Mouse (Mus musculus): ENCODE measurements around the gene Scnn1a. TPM values are rescaled to one million over a fixed set of nuclear protein-coding genes. Genes with fewer than 3 reads are reported as not detected.
A peak's percentile ranks its signal among the peaks of the same experiment; 100 is the strongest.

Gene Scnn1a
- polyA plus RNA-seq, 1 experiment from 2014 or later: 1.00 TPM

- H3K9me3 ChIP-seq (ENCODE audit: control insufficient read depth, low read length): no peaks in the 10 kb centered on the region
- H3K36me3 ChIP-seq (ENCODE audit: control insufficient read depth, insufficient read depth, low read length): no peaks in the 10 kb centered on the region
- no peak overlapping the region for H3K4me3 ChIP-seq (ENCODE audit: control insufficient read depth in 1 of 2, insufficient read depth in 1 of 2, low read depth in 1 of 2, low read length in 2 of 2)
- 64% methylated on average over 15 of the region's 15 CpGs for WGBS
- H3K9ac ChIP-seq (ENCODE audit: low read length): no peak overlapping the region
- no peak overlapping the region for H3K4me2 ChIP-seq (ENCODE audit: low read length)
- no peak overlapping the region for H3K27ac ChIP-seq (replicated peaks in 1 of 2; ENCODE audit: control insufficient read depth in 1 of 2, insufficient read depth in 1 of 2, low read depth in 2 of 2, low read length in 2 of 2)
- H3K4me1 ChIP-seq (ENCODE audit: control insufficient read depth in 2 of 2, insufficient read depth in 2 of 2, low read length in 2 of 2): peaks cover 6 to 10% of the 10 kb centered on the region in 2 experiments; a peak in 3 of 4 replicates
- H3K27me3 ChIP-seq (ENCODE audit: control insufficient read depth, insufficient read depth, low read length): peaks cover 43% of the 10 kb centered on the region
- no peak for ATAC-seq (ENCODE audit: insufficient number of reproducible peaks, insufficient read depth, low FRiP score, low read depth)
These were observed 1.2 kb upstream of the Scnn1a start for GRCm38 (mm10) chr6:125318981-125319918.

GRCm38 (mm10) chr6:125319919-125320296 lies 551 bp upstream of the Scnn1a start:
- ATAC-seq (ENCODE audit: insufficient number of reproducible peaks, insufficient read depth, low FRiP score, low read depth): no peak
- H3K27me3 ChIP-seq (ENCODE audit: control insufficient read depth, insufficient read depth, low read length): peaks cover 43% of the 10 kb centered on the region

GRCm38 (mm10) chr6:125321114-125321855 lies 826 bp downstream of the Scnn1a start:
- H3K36me3 ChIP-seq (ENCODE audit: control insufficient read depth, insufficient read depth, low read length): no peaks in the 10 kb centered on the region
- H3K9me3 ChIP-seq (ENCODE audit: control insufficient read depth, low read length): no peaks in the 10 kb centered on the region
- peak overlapping the region; percentile 39 for H3K4me2 ChIP-seq (ENCODE audit: low read length)
- peak overlapping the region; percentile 30; the same call in 1 of the 2 replicates for H3K9ac ChIP-seq (ENCODE audit: low read length)
- 11% methylated on average over 26 of the region's 26 CpGs for WGBS
- H3K27me3 ChIP-seq (ENCODE audit: control insufficient read depth, insufficient read depth, low read length): peaks cover 43% of the 10 kb centered on the region
- H3K4me3 ChIP-seq (ENCODE audit: control insufficient read depth in 1 of 2, insufficient read depth in 1 of 2, low read depth in 1 of 2, low read length in 2 of 2): no peak overlapping the region
- H3K27ac ChIP-seq (replicated peaks in 1 of 2; ENCODE audit: control insufficient read depth in 1 of 2, insufficient read depth in 1 of 2, low read depth in 2 of 2, low read length in 2 of 2): no peak overlapping the region
- ATAC-seq (ENCODE audit: insufficient number of reproducible peaks, insufficient read depth, low FRiP score, low read depth): no peak
- peaks cover 10 to 14% of the 10 kb centered on the region in 2 experiments; a peak in 2 of 4 replicates for H3K4me1 ChIP-seq (ENCODE audit: control insufficient read depth in 2 of 2, insufficient read depth in 2 of 2, low read length in 2 of 2)

More at GRCm38 (mm10) chr6:125319919-125320296, 551 bp upstream of the Scnn1a start:
- no peaks in the 10 kb centered on the region for H3K9me3 ChIP-seq (ENCODE audit: control insufficient read depth, low read length)
- no peak overlapping the region for H3K4me3 ChIP-seq (ENCODE audit: control insufficient read depth in 1 of 2, insufficient read depth in 1 of 2, low read depth in 1 of 2, low read length in 2 of 2)
- no peak overlapping the region for H3K4me2 ChIP-seq (ENCODE audit: low read length)
- H3K27ac ChIP-seq (replicated peaks in 1 of 2; ENCODE audit: control insufficient read depth in 1 of 2, insufficient read depth in 1 of 2, low read depth in 2 of 2, low read length in 2 of 2): no peak overlapping the region
- peaks cover 4 to 8% of the 10 kb centered on the region in 2 experiments; a peak in 2 of 4 replicates for H3K4me1 ChIP-seq (ENCODE audit: control insufficient read depth in 2 of 2, insufficient read depth in 2 of 2, low read length in 2 of 2)
- no peak overlapping the region for H3K9ac ChIP-seq (ENCODE audit: low read length)
- H3K36me3 ChIP-seq (ENCODE audit: control insufficient read depth, insufficient read depth, low read length): no peaks in the 10 kb centered on the region

GRCm38 (mm10) chr6:125322794-125323193 lies 2.3 kb downstream of the Scnn1a start:
- WGBS: 57% methylated on average over 13 of the region's 13 CpGs
- Histone ChIP-seq H3K9me3 (ENCODE audit: control insufficient read depth, low read length) (no peaks in the 10 kb centered on the region), H3K27me3 (ENCODE audit: control insufficient read depth, insufficient read depth, low read length) (peaks cover 43% of the 10 kb centered on the region), H3K9ac (ENCODE audit: low read length) (no peak overlapping the region), H3K4me3 (ENCODE audit: control insufficient read depth in 1 of 2, insufficient read depth in 1 of 2, low read depth in 1 of 2, low read length in 2 of 2) (no peak overlapping the region), H3K27ac (replicated peaks in 1 of 2; ENCODE audit: control insufficient read depth in 1 of 2, insufficient read depth in 1 of 2, low read depth in 2 of 2, low read length in 2 of 2) (no peak overlapping the region), H3K4me2 (ENCODE audit: low read length) (no peak overlapping the region), H3K4me1 (ENCODE audit: control insufficient read depth in 2 of 2, insufficient read depth in 2 of 2, low read length in 2 of 2) (peaks cover 5 to 9% of the 10 kb centered on the region in 2 experiments; a peak in 2 of 4 replicates), H3K36me3 (ENCODE audit: control insufficient read depth, insufficient read depth, low read length) (no peaks in the 10 kb centered on the region)
- ATAC-seq (ENCODE audit: insufficient number of reproducible peaks, insufficient read depth, low FRiP score, low read depth): no peak

GRCm38 (mm10) chr6:125323547-125323946 lies 3.1 kb downstream of the Scnn1a start:
- Histone ChIP-seq H3K27me3 (ENCODE audit: control insufficient read depth, insufficient read depth, low read length) (peaks cover 43% of the 10 kb centered on the region), H3K27ac (replicated peaks in 1 of 2; ENCODE audit: control insufficient read depth in 1 of 2, insufficient read depth in 1 of 2, low read depth in 2 of 2, low read length in 2 of 2) (no peak overlapping the region), H3K9ac (ENCODE audit: low read length) (no peak overlapping the region), H3K4me2 (ENCODE audit: low read length) (no peak overlapping the region), H3K4me3 (ENCODE audit: control insufficient read depth in 1 of 2, insufficient read depth in 1 of 2, low read depth in 1 of 2, low read length in 2 of 2) (no peak overlapping the region), H3K9me3 (ENCODE audit: control insufficient read depth, low read length) (no peaks in the 10 kb centered on the region), H3K36me3 (ENCODE audit: control insufficient read depth, insufficient read depth, low read length) (no peaks in the 10 kb centered on the region), H3K4me1 (ENCODE audit: control insufficient read depth in 2 of 2, insufficient read depth in 2 of 2, low read length in 2 of 2) (peaks cover 5 to 9% of the 10 kb centered on the region in 2 experiments; a peak in 2 of 4 replicates)
- WGBS: 63% methylated on average over 6 of the region's 6 CpGs
- no peak for ATAC-seq (ENCODE audit: insufficient number of reproducible peaks, insufficient read depth, low FRiP score, low read depth)

- H3K9me3 ChIP-seq (ENCODE audit: control insufficient read depth, low read length): no peaks in the 10 kb centered on the region
- H3K4me3 ChIP-seq (ENCODE audit: control insufficient read depth in 1 of 2, insufficient read depth in 1 of 2, low read depth in 1 of 2, low read length in 2 of 2): no peak overlapping the region
- H3K27ac ChIP-seq (replicated peaks in 1 of 2; ENCODE audit: control insufficient read depth in 1 of 2, insufficient read depth in 1 of 2, low read depth in 2 of 2, low read length in 2 of 2): no peak overlapping the region
- peaks cover 34% of the 10 kb centered on the region for H3K27me3 ChIP-seq (ENCODE audit: control insufficient read depth, insufficient read depth, low read length)
- peak overlapping the region; percentile 34; the same call in 1 of the 2 replicates for H3K9ac ChIP-seq (ENCODE audit: low read length)
- H3K36me3 ChIP-seq (ENCODE audit: control insufficient read depth, insufficient read depth, low read length): no peaks in the 10 kb centered on the region
- ATAC-seq (ENCODE audit: insufficient number of reproducible peaks, insufficient read depth, low FRiP score, low read depth): no peak
- WGBS: 19% methylated on average over 6 of the region's 6 CpGs
- peaks cover 5 to 9% of the 10 kb centered on the region in 2 experiments; a peak in 2 of 4 replicates for H3K4me1 ChIP-seq (ENCODE audit: control insufficient read depth in 2 of 2, insufficient read depth in 2 of 2, low read length in 2 of 2)
- H3K4me2 ChIP-seq (ENCODE audit: low read length): no peak overlapping the region
These were observed 4.9 kb downstream of the Scnn1a start for GRCm38 (mm10) chr6:125325337-125325736.

GRCm38 (mm10) chr6:125328243-125328642 lies 7.8 kb downstream of the Scnn1a start:
- H3K36me3 ChIP-seq (ENCODE audit: control insufficient read depth, insufficient read depth, low read length): no peaks in the 10 kb centered on the region
- H3K27me3 ChIP-seq (ENCODE audit: control insufficient read depth, insufficient read depth, low read length): peaks cover 5% of the 10 kb centered on the region; the same call in 1 of the 2 replicates
- H3K9ac ChIP-seq (ENCODE audit: low read length): no peak overlapping the region
- no peak overlapping the region for H3K4me2 ChIP-seq (ENCODE audit: low read length)
- H3K27ac ChIP-seq (replicated peaks in 1 of 2; ENCODE audit: control insufficient read depth in 1 of 2, insufficient read depth in 1 of 2, low read depth in 2 of 2, low read length in 2 of 2): no peak overlapping the region
- no peak overlapping the region for H3K4me3 ChIP-seq (ENCODE audit: control insufficient read depth in 1 of 2, insufficient read depth in 1 of 2, low read depth in 1 of 2, low read length in 2 of 2)
- H3K9me3 ChIP-seq (ENCODE audit: control insufficient read depth, low read length): no peaks in the 10 kb centered on the region
- ATAC-seq (ENCODE audit: insufficient number of reproducible peaks, insufficient read depth, low FRiP score, low read depth): no peak
- peaks cover 5 to 8% of the 10 kb centered on the region in 2 experiments; a peak in 1 of 4 replicates for H3K4me1 ChIP-seq (ENCODE audit: control insufficient read depth in 2 of 2, insufficient read depth in 2 of 2, low read length in 2 of 2)
- 83% methylated on average over 5 of the region's 5 CpGs for WGBS
